Mouse (Mus musculus): ENCODE measurements around the gene Slc16a10. TPM values are rescaled to one million over a fixed set of nuclear protein-coding genes. Genes with fewer than 3 reads are reported as not detected.

Slc16a10 gene
- polyA plus RNA-seq, 1 experiment: 11.0 TPM

DNA sequence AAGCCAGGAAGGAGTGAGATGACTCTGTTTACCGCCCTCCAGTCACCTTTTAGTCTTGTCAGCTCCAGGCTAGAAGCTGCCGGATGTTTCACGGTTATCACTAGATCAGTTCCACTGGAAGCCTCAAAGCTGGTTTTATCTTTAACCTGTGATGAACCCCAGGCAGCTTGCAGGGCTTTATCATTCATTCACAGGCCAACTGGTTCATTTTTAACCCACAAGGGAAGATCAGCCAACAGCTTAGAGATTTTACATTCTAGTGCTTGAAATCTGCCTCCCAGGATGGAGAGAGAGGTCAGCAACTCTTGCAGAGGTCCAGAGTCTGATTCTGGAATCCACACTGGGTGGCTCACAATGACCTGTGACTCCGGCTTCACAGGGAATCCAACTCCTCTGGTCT is 150.9 kb downstream of the Slc16a10 start:
- TF ChIP-seq GATA1 (IDR thresholded peaks at IDR 0.05; ENCODE audit: low read length): peak; percentile 81

DNA sequence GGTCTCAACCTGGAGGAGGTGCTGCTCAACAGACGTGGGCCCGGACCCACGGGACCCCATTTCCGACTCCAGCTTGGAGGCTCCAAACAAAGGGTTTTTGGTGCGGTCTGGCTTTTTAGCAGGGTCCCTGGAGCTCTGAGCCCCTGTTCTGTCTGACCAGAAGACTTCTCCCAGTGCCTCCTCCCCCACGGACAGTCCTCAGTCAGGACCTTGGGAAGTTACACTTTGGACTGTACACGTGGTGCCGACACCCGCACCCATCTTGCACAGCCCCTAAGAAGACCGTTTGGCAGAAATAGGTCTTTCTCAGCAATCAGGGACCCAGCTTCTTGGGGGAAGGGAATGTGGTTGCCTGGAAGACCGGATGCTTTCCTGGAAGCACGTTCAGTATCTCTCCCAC is 155.6 kb downstream of the Slc16a10 start, which contains the start of gene Mfsd4b5:
Gene Mfsd4b5, minus strand, starts transcription at position 181 of the 400 bp plus-strand sequence.
- TF ChIP-seq GATA1 (IDR thresholded peaks at IDR 0.05; ENCODE audit: low read length): no peak

Other genes with a start within 250 kb of the Slc16a10 start
- 0.56 and 0.71 TPM in 2 replicates for gene Mfsd4b4, start 243.0 kb downstream of the Slc16a10 start, polyA plus RNA-seq (2012)
- gene Mfsd4b2, start 215.3 kb downstream of the Slc16a10 start, polyA plus RNA-seq (2012): not detected in 2 replicates
- gene Mfsd4b3, start 182.1 kb downstream of the Slc16a10 start, polyA plus RNA-seq (2012): not detected in 2 replicates
- gene Mfsd4b5, start 155.6 kb downstream of the Slc16a10 start, polyA plus RNA-seq (2012): not detected in 2 replicates
- gene Mfsd4b1, start 117.0 kb downstream of the Slc16a10 start, polyA plus RNA-seq (2012): not detected in 2 replicates
- 2.9 and 4.9 TPM in 2 replicates for gene Rpf2, start 104.8 kb upstream of the Slc16a10 start, polyA plus RNA-seq (2012)
- 12.9 and 14.4 TPM in 2 replicates for gene Gtf3c6, start 115.8 kb upstream of the Slc16a10 start, polyA plus RNA-seq (2012)
- 4.5 and 5.7 TPM in 2 replicates for gene Amd1, start 159.9 kb upstream of the Slc16a10 start, polyA plus RNA-seq (2012)
- gene Cdk19, start 197.3 kb upstream of the Slc16a10 start, polyA plus RNA-seq (2012): 5.2 and 6.5 TPM in 2 replicates